Mouse (Mus musculus) hindbrain, embryonic 14.5 days (tissue): ENCODE measurements at regions not wholly inside any gene's neighbourhood (a gene's known extent, or its start where the extent isn't known, plus 50 kb on each side); places are given as distances from the start of the nearest gene placed in this dataset.

Experiments used
- ATAC-seq: fragments of 200-750 bp; cut with Nextera tagmentation; 2 replicates; pipeline ENCODE4 v1.8.0; 2017; ENCODE audit warnings: moderate number of reproducible peaks, mild to moderate bottlenecking, moderate TSS enrichment, moderate library complexity; ENCODE audit not compliant: low FRiP score
- DNase-seq: peaks from one replicate; pipeline ENCODE4 v3.0.0-alpha.2; 2015; ENCODE audit warnings: low spot score
- H3K27ac ChIP-seq: fragments of 300-500 bp; sonication (generic); 2 replicates; pipeline ENCODE4 v1.5.1; 2014; ENCODE audit warnings: mild to moderate bottlenecking, moderate library complexity
- H3K27me3 ChIP-seq: fragments of 300-500 bp; sonication (generic); 2 replicates; pipeline ENCODE4 v1.6.1; 2014; ENCODE audit warnings: mild to moderate bottlenecking, low read length, mixed read lengths; ENCODE audit not compliant: control insufficient read depth, insufficient read depth
- H3K36me3 ChIP-seq: fragments of 300-500 bp; sonication (generic); replicated peaks from 2 replicates; pipeline ENCODE4 v1.6.1; 2014; ENCODE audit not compliant: control insufficient read depth, insufficient read depth
- H3K4me1 ChIP-seq: fragments of 300-500 bp; sonication (generic); replicated peaks from 2 replicates; pipeline ENCODE4 v1.6.1; 2014; ENCODE audit warnings: antibody characterized with exemption, low read length, mixed read lengths; ENCODE audit not compliant: control insufficient read depth, insufficient read depth
- H3K4me2 ChIP-seq: fragments of 300-500 bp; sonication (generic); replicated peaks from 2 replicates; pipeline ENCODE4 v1.6.1; 2014; ENCODE audit warnings: mild to moderate bottlenecking, moderate library complexity
- H3K4me3 ChIP-seq: fragments of 300-500 bp; sonication (generic); replicated peaks from 2 replicates; pipeline ENCODE4 v1.5.1; 2014; ENCODE audit warnings: mild to moderate bottlenecking, low read length
- H3K9ac ChIP-seq: fragments of 300-500 bp; sonication (generic); 2 replicates; pipeline ENCODE4 v1.6.1; 2014
- H3K9me3 ChIP-seq: fragments of 300-500 bp; sonication (generic); 2 replicates; pipeline ENCODE4 v1.6.1; 2016; ENCODE audit warnings: low read length; ENCODE audit not compliant: control insufficient read depth
- WGBS: fragments of 180-500 bp; shearing (Covaris S2); extraction: QIAGEN DNeasy Blood & Tissue Kit; methylation state at CpG from one replicate; pipeline ENCODE4 v1.1.7; 2014; 5-methylcytosine and 5-hydroxymethylcytosine counted together

DNA sequence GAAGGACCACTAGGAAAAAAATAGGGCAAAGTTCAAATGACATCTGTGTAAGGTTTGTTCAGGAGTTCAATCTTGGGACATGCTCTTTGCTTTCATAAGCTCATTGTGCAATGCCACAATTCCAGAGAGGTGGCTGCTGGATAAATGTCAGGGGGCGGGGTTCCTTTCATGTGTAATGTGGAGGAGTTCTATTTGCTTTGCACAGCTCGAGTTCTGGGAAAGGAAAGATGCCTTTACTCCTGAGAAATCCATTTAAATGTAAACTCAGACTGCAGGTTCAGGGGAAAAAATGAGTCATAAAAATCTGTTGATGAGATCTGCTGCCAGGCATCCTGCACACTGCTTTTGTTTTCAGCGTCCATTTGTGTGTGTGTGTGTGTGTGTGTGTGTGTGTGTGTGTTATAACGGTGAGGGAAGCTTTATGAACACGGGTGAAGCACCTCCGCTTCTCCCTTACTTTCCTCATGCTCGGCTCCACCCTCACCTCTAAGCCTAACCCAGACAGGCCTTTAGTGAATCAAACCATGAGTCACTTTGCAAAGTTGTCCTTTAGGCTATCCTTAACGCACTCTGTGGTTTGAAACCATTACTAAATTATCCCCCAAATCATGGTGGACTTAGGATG lies 99.9 kb upstream of the Acsl4 start:
- Histone ChIP-seq H3K9ac (no peak overlapping the region), H3K36me3 (no peaks in the 10 kb centered on the region), H3K27ac (no peak overlapping the region), H3K4me3 (no peak overlapping the region), H3K4me1 (no peaks in the 10 kb centered on the region), H3K4me2 (no peak overlapping the region), H3K9me3 (no peaks in the 10 kb centered on the region), H3K27me3 (0 out of 2 replicates have a peak, but pooled peaks cover 4% of the 10 kb centered on the region)
- ATAC-seq (no peak), DNase-seq (no peak)
- 66% methylated on average over 8 of the region's 8 CpGs for WGBS

DNA sequence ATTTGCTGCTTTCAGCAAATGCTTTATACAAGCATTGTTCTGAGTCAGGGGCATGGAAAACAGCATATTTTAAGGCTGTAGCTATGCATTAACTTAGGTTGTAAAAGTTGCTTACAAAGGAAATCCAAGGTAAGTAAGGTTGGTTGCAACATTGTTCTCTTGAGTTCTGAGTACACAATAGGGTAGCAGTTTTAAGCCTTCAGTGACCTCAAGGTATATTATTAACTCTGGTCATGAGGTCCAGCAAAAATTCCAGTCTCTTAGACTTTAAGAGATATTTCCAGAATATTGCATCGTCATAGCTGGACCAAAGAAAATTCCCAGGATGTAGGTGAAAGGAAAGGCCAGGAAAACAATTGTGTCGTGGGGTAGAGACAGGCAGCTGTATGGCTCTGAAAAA lies 110.8 kb upstream of the Acsl4 start:
- peaks cover 9% of the 10 kb centered on the region; the same call in 1 of the 2 replicates for H3K27me3 ChIP-seq
- no peaks in the 10 kb centered on the region for H3K9me3 ChIP-seq
- no peak overlapping the region for H3K9ac ChIP-seq
- no peaks in the 10 kb centered on the region for H3K4me1 ChIP-seq
- no peaks in the 10 kb centered on the region for H3K36me3 ChIP-seq
- H3K4me3 ChIP-seq = no peak overlapping the region
- H3K27ac ChIP-seq = no peak overlapping the region
- WGBS = 82% methylated on average over 2 of the region's 2 CpGs
- no peak overlapping the region for H3K4me2 ChIP-seq
- DNase-seq (no peak), ATAC-seq (no peak)

DNA sequence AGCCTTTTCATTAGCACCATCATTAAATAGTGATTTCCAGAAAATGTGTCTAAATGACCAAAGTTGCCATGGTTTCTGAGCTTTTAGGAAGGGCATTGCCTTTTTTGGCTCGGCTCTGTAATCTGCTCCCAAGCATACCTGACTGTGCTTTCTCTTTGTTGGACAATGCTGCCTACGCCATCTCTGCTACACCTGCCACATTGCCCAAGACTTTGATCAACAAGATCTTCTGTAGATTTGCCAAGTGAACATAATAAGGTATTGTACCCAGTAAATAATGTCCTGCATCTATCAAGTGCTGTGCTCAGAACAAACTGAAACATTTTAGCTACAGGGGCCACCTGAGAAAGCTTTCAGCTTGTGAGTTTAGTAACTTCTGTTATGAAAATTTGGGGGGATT lies 114.6 kb upstream of the Acsl4 start:
- H3K27ac ChIP-seq = no peak overlapping the region
- no peak overlapping the region for H3K9ac ChIP-seq
- 64% methylated on average over 2 of the region's 2 CpGs for WGBS
- no peaks in the 10 kb centered on the region for H3K9me3 ChIP-seq
- DNase-seq (no peak), ATAC-seq (no peak)
- no peaks in the 10 kb centered on the region for H3K4me1 ChIP-seq
- H3K4me2 ChIP-seq = no peak overlapping the region
- H3K27me3 ChIP-seq = peaks cover 5% of the 10 kb centered on the region; the same call in 1 of the 2 replicates
- no peaks in the 10 kb centered on the region for H3K36me3 ChIP-seq
- no peak overlapping the region for H3K4me3 ChIP-seq

GRCm38 (mm10) chrX:142507475-142507874 lies 117.1 kb upstream of the Acsl4 start:
- no peak overlapping the region for H3K4me2 ChIP-seq
- no peak for DNase-seq

DNA sequence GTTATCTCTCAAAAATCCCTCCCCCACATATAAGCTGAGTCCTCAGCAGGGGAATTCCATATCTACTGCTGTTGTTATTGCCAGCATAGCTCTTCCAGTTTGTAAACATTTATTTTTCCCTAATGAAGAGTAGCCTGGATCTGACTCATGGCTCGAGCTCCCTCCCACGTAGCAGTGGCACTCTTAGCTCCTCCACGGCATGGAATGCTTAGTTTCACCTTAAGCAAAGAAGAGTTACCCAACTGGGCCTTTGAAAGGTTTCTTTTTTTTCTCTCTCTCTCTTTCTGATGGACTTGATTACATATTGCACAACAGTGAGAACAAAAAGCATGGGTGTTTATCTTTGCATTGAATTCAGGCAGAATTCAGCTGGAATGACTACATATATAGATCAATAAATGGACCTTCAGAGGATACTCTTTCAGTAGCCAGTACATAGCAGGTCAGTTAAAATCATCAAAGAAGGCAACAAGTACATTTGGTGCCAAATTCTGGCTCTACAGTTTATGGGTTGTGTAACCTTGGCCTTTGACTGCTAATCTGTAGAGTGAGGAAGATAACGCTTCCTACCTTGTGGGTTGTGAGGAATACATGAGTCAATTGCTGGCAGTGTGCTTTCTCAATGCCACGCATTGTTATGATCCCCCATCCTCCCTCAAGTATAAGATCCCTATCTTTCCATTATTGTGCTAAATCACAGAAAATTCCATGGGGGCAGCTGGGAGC lies 126.2 kb upstream of the Acsl4 start:
- Histone ChIP-seq H3K27me3 (no peaks in the 10 kb centered on the region; the same call in 1 of the 2 replicates), H3K4me3 (no peak overlapping the region), H3K4me2 (no peak overlapping the region), H3K9ac (no peak overlapping the region), H3K4me1 (no peaks in the 10 kb centered on the region), H3K9me3 (no peaks in the 10 kb centered on the region), H3K36me3 (no peaks in the 10 kb centered on the region), H3K27ac (no peak overlapping the region)
- 89% methylated on average over 5 of the region's 5 CpGs for WGBS
- no peak for DNase-seq
- no peak for ATAC-seq

More at GRCm38 (mm10) chrX:142507475-142507874, 117.1 kb upstream of the Acsl4 start:
- Histone ChIP-seq H3K9ac (no peak overlapping the region), H3K27ac (no peak overlapping the region), H3K36me3 (no peaks in the 10 kb centered on the region), H3K4me1 (no peaks in the 10 kb centered on the region), H3K9me3 (no peaks in the 10 kb centered on the region), H3K27me3 (peaks cover 5% of the 10 kb centered on the region; the same call in 1 of the 2 replicates), H3K4me3 (no peak overlapping the region)
- ATAC-seq = no peak

- Histone ChIP-seq H3K4me1 (no peaks in the 10 kb centered on the region), H3K4me3 (no peak overlapping the region), H3K9ac (no peak overlapping the region), H3K27me3 (no peaks in the 10 kb centered on the region; the same call in 1 of the 2 replicates), H3K27ac (no peak overlapping the region), H3K36me3 (no peaks in the 10 kb centered on the region), H3K9me3 (no peaks in the 10 kb centered on the region), H3K4me2 (no peak overlapping the region)
- DNase-seq = no peak
- 88% methylated on average over 5 of the region's 5 CpGs for WGBS
- ATAC-seq = no peak
Measured at GRCm38 (mm10) chrX:142517205-142517604, 126.9 kb upstream of the Acsl4 start.

DNA sequence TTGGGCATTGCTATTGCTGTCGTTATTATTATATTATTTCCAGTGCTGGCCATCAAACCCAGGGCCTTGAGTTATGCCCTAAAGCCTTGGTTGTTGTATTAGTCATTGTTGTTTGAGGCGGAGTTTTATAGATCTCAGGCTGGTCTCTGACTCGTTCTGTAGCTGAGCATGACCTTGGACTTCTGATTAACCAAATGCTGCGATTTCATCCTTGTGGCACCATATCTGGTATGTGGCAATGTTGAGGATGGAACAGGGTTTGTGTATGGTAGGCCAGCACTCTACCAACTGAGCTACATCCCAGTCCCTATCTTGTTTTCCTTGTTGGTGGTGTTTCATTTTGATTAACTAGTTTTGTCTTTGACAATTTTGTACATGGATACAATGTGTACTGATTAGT lies 130.7 kb upstream of the Acsl4 start:
- WGBS = 91% methylated on average over 4 of the region's 4 CpGs
- Histone ChIP-seq H3K27me3 (no peaks in the 10 kb centered on the region), H3K9me3 (no peaks in the 10 kb centered on the region), H3K4me1 (no peaks in the 10 kb centered on the region), H3K4me2 (no peak overlapping the region), H3K4me3 (no peak overlapping the region), H3K27ac (no peak overlapping the region), H3K9ac (no peak overlapping the region), H3K36me3 (no peaks in the 10 kb centered on the region)
- no peak for ATAC-seq
- DNase-seq = no peak

GRCm38 (mm10) chrX:142526953-142527352 lies 136.6 kb upstream of the Acsl4 start:
- 21% methylated on average over 1 of the region's 1 CpGs for WGBS
- no peak overlapping the region for H3K27ac ChIP-seq
- DNase-seq = no peak
- H3K9ac ChIP-seq = no peak overlapping the region
- no peaks in the 10 kb centered on the region for H3K36me3 ChIP-seq
- no peak overlapping the region for H3K4me2 ChIP-seq
- no peaks in the 10 kb centered on the region for H3K4me1 ChIP-seq
- no peaks in the 10 kb centered on the region for H3K9me3 ChIP-seq
- H3K27me3 ChIP-seq = no peaks in the 10 kb centered on the region
- no peak for ATAC-seq
- no peak overlapping the region for H3K4me3 ChIP-seq

- WGBS = 47% methylated on average over 7 of the region's 7 CpGs
- no peaks in the 10 kb centered on the region; the same call in 1 of the 2 replicates for H3K27me3 ChIP-seq
- no peaks in the 10 kb centered on the region for H3K36me3 ChIP-seq
- no peaks in the 10 kb centered on the region for H3K9me3 ChIP-seq
- DNase-seq (no peak), ATAC-seq (no peak)
- H3K9ac ChIP-seq = no peak overlapping the region
- no peak overlapping the region for H3K4me2 ChIP-seq
- H3K4me3 ChIP-seq = no peak overlapping the region
- no peak overlapping the region for H3K27ac ChIP-seq
- H3K4me1 ChIP-seq = no peaks in the 10 kb centered on the region
Measured at GRCm38 (mm10) chrX:142529892-142530291, 139.6 kb upstream of the Acsl4 start.
